Mouse (Mus musculus) midbrain, embryonic 13.5 days (tissue): ENCODE data around the gene Gm3173. TPM values are rescaled to one million over a fixed set of nuclear protein-coding genes. Genes with fewer than 3 reads are reported as not detected.
"Not testable (repeated sequence)": the region's sequence is repeated elsewhere in the genome, so short reads cannot be mapped to it uniquely, and the experiment has no call there.

Source experiments
- ATAC-seq: fragments of 200-750 bp; cut with Nextera tagmentation; 2 replicates; pipeline ENCODE4 v1.8.0; 2017; ENCODE audit warnings: mild to moderate bottlenecking, moderate TSS enrichment, moderate library complexity
- H3K27ac ChIP-seq: fragments of 300-500 bp; sonication (generic); 2 replicates; pipeline ENCODE4 v1.5.1; 2015; ENCODE audit warnings: inconsistent platforms, mild to moderate bottlenecking, moderate library complexity
- H3K27me3 ChIP-seq: fragments of 300-500 bp; sonication (generic); 2 replicates; pipeline ENCODE4 v1.6.1; 2015; ENCODE audit warnings: mild to moderate bottlenecking, inconsistent platforms
- H3K36me3 ChIP-seq: fragments of 300-500 bp; sonication (generic); 2 replicates; pipeline ENCODE4 v1.6.1; 2015; ENCODE audit warnings: mild to moderate bottlenecking, inconsistent platforms
- H3K4me1 ChIP-seq: fragments of 300-500 bp; sonication (generic); replicated peaks from 2 replicates; pipeline ENCODE4 v1.6.1; 2015; ENCODE audit warnings: inconsistent platforms
- H3K4me2 ChIP-seq: fragments of 300-500 bp; sonication (generic); replicated peaks from 2 replicates; pipeline ENCODE4 v1.6.1; 2015; ENCODE audit warnings: moderate library complexity, mild to moderate bottlenecking, inconsistent platforms
- H3K4me3 ChIP-seq: fragments of 300-500 bp; sonication (generic); replicated peaks from 2 replicates; pipeline ENCODE4 v1.5.1; 2015; ENCODE audit warnings: mild to moderate bottlenecking, inconsistent platforms
- H3K9ac ChIP-seq: fragments of 300-500 bp; sonication (generic); replicated peaks from 2 replicates; pipeline ENCODE4 v1.6.1; 2015; ENCODE audit warnings: mild to moderate bottlenecking, inconsistent platforms
- H3K9me3 ChIP-seq: fragments of 300-500 bp; sonication (generic); 2 replicates; pipeline ENCODE4 v1.6.1; 2016; ENCODE audit warnings: mild to moderate bottlenecking, inconsistent platforms
- WGBS: fragments of 180-500 bp; shearing (Covaris S2); methylation state at CpG from one replicate; pipeline ENCODE4 v1.1.7; 2015; 5-methylcytosine and 5-hydroxymethylcytosine counted together
- polyA plus RNA-seq: library from polyadenylated mRNA; unstranded; fragments of >200 nt; fragmentation: Nextera tagmentation; extraction: Ambion mirVana; gene quantifications from 2 replicates; pipeline ENCODE4 v1.2.1, GENCODE M21; 2015

The Gm3173 gene
- polyA plus RNA-seq, 1 experiment from 2014 or later: 0.66 TPM

GRCm38 (mm10) chr14:4555105-4555504 is 124.3 kb downstream of the Gm3173 start, which contains the start of gene Gm3047:
Gene Gm3047 (plus strand): TSS chr14:4555405.
- not testable (repeated sequence) for H3K36me3 ChIP-seq, H3K4me3 ChIP-seq, H3K4me2 ChIP-seq, ATAC-seq, H3K9ac ChIP-seq, H3K4me1 ChIP-seq, H3K27me3 ChIP-seq, H3K9me3 ChIP-seq, H3K27ac ChIP-seq
- WGBS: no CpG with 5 or more reads among the region's 2 CpGs

Other genes with a start within 250 kb of the Gm3173 start
- 3.9 and 6.0 TPM in 2 replicates for gene Gm2974, start 248.4 kb upstream of the Gm3173 start, polyA plus RNA-seq
- gene Gm3138, start 181.4 kb upstream of the Gm3173 start, polyA plus RNA-seq: not detected in 2 replicates
- gene Gm3149, start 113.7 kb upstream of the Gm3173 start, polyA plus RNA-seq: not detected in 2 replicates
- gene 2610042L04Rik, start 96.2 kb upstream of the Gm3173 start, polyA plus RNA-seq: 2.8 and 3.4 TPM in 2 replicates
- not detected in 2 replicates for gene Gm3159, start 33.5 kb upstream of the Gm3173 start, polyA plus RNA-seq
- gene Gm3164, start 15.5 kb upstream of the Gm3173 start, polyA plus RNA-seq: 2.9 and 3.0 TPM in 2 replicates
- not detected in 2 replicates for gene Gm3182, start 50.8 kb downstream of the Gm3173 start, polyA plus RNA-seq
- gene Gm3047, start 124.4 kb downstream of the Gm3173 start, polyA plus RNA-seq: not detected in 2 replicates
- not detected in 2 replicates for gene Gm8159, start 201.4 kb downstream of the Gm3173 start, polyA plus RNA-seq
- 0.27 and 0.46 TPM in 2 replicates for gene Gm3239, start 233.2 kb downstream of the Gm3173 start, polyA plus RNA-seq